Mouse (Mus musculus) MEL (cell line): ENCODE measurements around the gene St6galnac3. TPM values are rescaled to one million over a fixed set of nuclear protein-coding genes. Genes with fewer than 3 reads are reported as not detected.

Experiments used
- DNase-seq: peaks from one replicate; pipeline ENCODE4 v3.0.0; 2011; ENCODE audit warnings: low read depth, low spot score
- H3K27ac ChIP-seq: 2 replicates; pipeline ENCODE4 v1.5.1; 2012; ENCODE audit warnings: low read depth, mild to moderate bottlenecking, control low read depth, low read length, moderate library complexity; ENCODE audit not compliant: control insufficient read depth
- H3K27me3 ChIP-seq, 2 experiments: fragments of 150-350 bp in 1 of 2; sonication (generic) in 1 of 2; 2 replicates each; pipeline ENCODE4 v1.6.1; 2012; ENCODE audit warnings: low read length in 2 of 2, mild to moderate bottlenecking in 2 of 2, improper control_type of control experiment in 1 of 2, moderate library complexity in 1 of 2; ENCODE audit not compliant: insufficient read depth in 2 of 2, control insufficient read depth in 1 of 2
- H3K36me3 ChIP-seq, 2 experiments: 2 replicates each; pipeline ENCODE4 v1.6.1; 2012 to 2014; ENCODE audit warnings: low read length in 2 of 2, improper control_type of control experiment in 1 of 2, inconsistent platforms in 1 of 2, mild to moderate bottlenecking in 1 of 2; ENCODE audit not compliant: insufficient read depth in 2 of 2, control insufficient read depth in 1 of 2
- H3K4me1 ChIP-seq, 2 experiments: fragments of 150-350 bp in 1 of 2; sonication (generic) in 1 of 2; 2 replicates each; pipeline ENCODE4 v1.6.1; 2012; ENCODE audit warnings: low read length in 2 of 2, improper control_type of control experiment in 1 of 2, mild to moderate bottlenecking in 1 of 2; ENCODE audit not compliant: insufficient read depth in 2 of 2, control insufficient read depth in 1 of 2
- H3K4me3 ChIP-seq, 2 experiments: fragments of 150-350 bp in 1 of 2; sonication (generic) in 1 of 2; 2 replicates each; pipeline ENCODE4 v1.5.1; 2012; ENCODE audit warnings: low read depth in 2 of 2, low read length in 2 of 2, mild to moderate bottlenecking in 2 of 2, moderate library complexity in 2 of 2, control low read depth in 1 of 2, improper control_type of control experiment in 1 of 2; ENCODE audit not compliant: control insufficient read depth in 1 of 2, insufficient read depth in 1 of 2
- H3K79me2 ChIP-seq: 2 replicates; pipeline ENCODE4 v1.6.1; 2012; ENCODE audit warnings: mild to moderate bottlenecking, low read length, moderate library complexity; ENCODE audit not compliant: control insufficient read depth, poor library complexity, insufficient read depth
- H3K9ac ChIP-seq: 2 replicates; pipeline ENCODE4 v1.6.1; 2012; ENCODE audit warnings: low read depth, mild to moderate bottlenecking, control low read depth, low read length, moderate library complexity; ENCODE audit not compliant: control insufficient read depth, poor library complexity, severe bottlenecking
- H3K9me3 ChIP-seq: fragments of 150-350 bp; sonication (generic); replicated peaks from 2 replicates; pipeline ENCODE4 v1.6.1; 2012; ENCODE audit warnings: mild to moderate bottlenecking, low read length, improper control_type of control experiment, moderate library complexity; ENCODE audit not compliant: insufficient read depth
- BHLHE40 ChIP-seq: IDR thresholded peaks from 2 replicates; pipeline ENCODE4 v1.6.1; 2012; ENCODE audit warnings: low read depth, mild to moderate bottlenecking, inconsistent platforms, low read length, improper control_type of control experiment, borderline replicate concordance
- CHD1 ChIP-seq: IDR thresholded peaks from 2 replicates; pipeline ENCODE4 v1.6.1; 2012; ENCODE audit warnings: low read depth, mild to moderate bottlenecking, inconsistent platforms, low read length, improper control_type of control experiment
- EP300 ChIP-seq, 2 experiments: IDR thresholded peaks; 2 replicates each; pipeline ENCODE4 v1.6.1; 2011; ENCODE audit warnings: improper control_type of control experiment in 2 of 2, low read length in 2 of 2, low read depth in 1 of 2, mild to moderate bottlenecking in 1 of 2
- GABPA ChIP-seq: IDR thresholded peaks from 2 replicates; pipeline ENCODE4 v1.6.1; 2012; ENCODE audit warnings: low read depth, mild to moderate bottlenecking, inconsistent platforms, low read length, improper control_type of control experiment, moderate library complexity
- KAT2A ChIP-seq: conservative IDR thresholded peaks from 2 replicates; pipeline ENCODE4 v1.6.1; 2012; ENCODE audit warnings: low read depth, low read length, improper control_type of control experiment, inconsistent platforms
- MAFK ChIP-seq: IDR thresholded peaks from 2 replicates; pipeline ENCODE4 v1.6.1; 2011; ENCODE audit warnings: low read depth, mild to moderate bottlenecking, low read length, improper control_type of control experiment, borderline replicate concordance
- MAX ChIP-seq: IDR thresholded peaks from 2 replicates; pipeline ENCODE4 v1.6.1; 2011; ENCODE audit warnings: low read length, improper control_type of control experiment
- MXI1 ChIP-seq: IDR thresholded peaks from 2 replicates; pipeline ENCODE4 v1.6.1; 2011; ENCODE audit warnings: mild to moderate bottlenecking, low read depth, low read length, improper control_type of control experiment
- MYB ChIP-seq: IDR thresholded peaks from 2 replicates; pipeline ENCODE4 v1.6.1; 2011; ENCODE audit warnings: mild to moderate bottlenecking, low read depth, low read length, improper control_type of control experiment
- MYC ChIP-seq: IDR thresholded peaks from 2 replicates; pipeline ENCODE4 v1.6.1; 2011; ENCODE audit warnings: low read depth, mild to moderate bottlenecking, low read length, improper control_type of control experiment, moderate library complexity
- POLR2A ChIP-seq, 2 experiments: IDR thresholded peaks; 2 replicates each; pipeline ENCODE4 v1.6.1; 2011 to 2012; ENCODE audit warnings: low read length in 2 of 2, mild to moderate bottlenecking in 2 of 2, control low read depth in 1 of 2, improper control_type of control experiment in 1 of 2, low read depth in 1 of 2, moderate library complexity in 1 of 2; ENCODE audit not compliant: control insufficient read depth in 1 of 2, insufficient read depth in 1 of 2, poor library complexity in 1 of 2
- SIN3A ChIP-seq: IDR thresholded peaks from 2 replicates; pipeline ENCODE4 v1.6.1; 2012; ENCODE audit warnings: low read length, improper control_type of control experiment, inconsistent platforms
- UBTF ChIP-seq: IDR thresholded peaks from 2 replicates; pipeline ENCODE4 v1.6.1; 2012; ENCODE audit warnings: low read depth, mild to moderate bottlenecking, inconsistent platforms, low read length, improper control_type of control experiment, moderate library complexity, borderline replicate concordance; ENCODE audit not compliant: insufficient read depth
- ZKSCAN1 ChIP-seq: IDR thresholded peaks from 2 replicates; pipeline ENCODE4 v1.6.1; 2012; ENCODE audit warnings: low read depth, mild to moderate bottlenecking, inconsistent platforms, low read length, improper control_type of control experiment, moderate library complexity
- ZMIZ1 ChIP-seq: IDR thresholded peaks from 2 replicates; pipeline ENCODE4 v1.6.1; 2012; ENCODE audit warnings: low read depth, mild to moderate bottlenecking, inconsistent platforms, low read length, improper control_type of control experiment, moderate library complexity
- ZNF384 ChIP-seq: IDR thresholded peaks from 2 replicates; pipeline ENCODE4 v1.6.1; 2012; ENCODE audit warnings: low read depth, mild to moderate bottlenecking, inconsistent platforms, low read length, improper control_type of control experiment
- polyA plus RNA-seq, 2 experiments: library from polyadenylated mRNA; stranded (reverse) in 1 of 2; unstranded in 1 of 2; fragments of >175 nt in 1 of 2; fragments of >200 nt in 1 of 2; gene quantifications; 2 replicates each; pipeline versions ENCODE4 v1.2.1 to v1.2.4; 2012; ENCODE audit warnings: low replicate concordance in 2 of 2, low read depth in 1 of 2; ENCODE audit not compliant: insufficient read length in 2 of 2, insufficient read depth in 1 of 2, missing spikeins in 1 of 2
- total RNA-seq: library from RNA; depleted of rRNA; stranded (reverse); fragments of 300-350 nt; gene quantifications from 2 replicates; pipeline ENCODE4 v1.2.3, GENCODE M21; 2012

The St6galnac3 gene
- total and polyA plus RNA-seq, 3 experiments: 7.8 to 11.4 TPM; not detected in 1

DNA sequence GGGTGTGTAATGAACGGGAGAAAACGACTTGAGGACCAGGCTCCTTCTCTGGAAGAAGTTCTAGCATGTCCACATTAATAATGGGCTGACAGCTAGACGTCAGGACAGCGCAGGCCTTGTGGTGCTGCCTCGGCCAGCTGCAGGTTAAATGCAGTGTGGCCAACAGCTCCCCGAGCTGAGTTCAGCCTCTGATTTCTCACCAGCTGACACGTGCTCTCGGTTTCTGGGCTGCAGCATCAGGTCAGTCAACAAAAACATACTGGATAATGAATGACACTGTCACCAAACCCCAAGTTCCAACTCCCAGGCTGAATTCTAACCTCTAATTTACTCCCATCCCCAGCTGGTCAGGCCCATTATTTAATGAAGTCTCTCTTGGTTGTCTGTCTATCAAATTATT, 295.1 kb downstream of the St6galnac3 start:
- Histone ChIP-seq H3K4me1 (no peaks in the 10 kb centered on the region), H3K27ac (no peak overlapping the region), H3K9me3 (no peaks in the 10 kb centered on the region), H3K9ac (no peak overlapping the region), H3K79me2 (no peaks in the 10 kb centered on the region), H3K36me3 (no peaks in the 10 kb centered on the region), H3K27me3 (no peaks in the 10 kb centered on the region), H3K4me3 (no peak overlapping the region)
- no peak for DNase-seq
- TF ChIP-seq MYB (no peak), MYC (no peak), ZMIZ1 (no peak), EP300 (IDR thresholded peaks at IDR 0.05; ENCODE audit: low read depth in 1 of 2, low read length in 2 of 2) (no peak), ZNF384 (no peak), GABPA (no peak), MAX (no peak), CHD1 (no peak), SIN3A (no peak), MAFK (no peak), KAT2A (no peak), BHLHE40 (no peak)

- no peak for DNase-seq
- TF ChIP-seq ZMIZ1 (no peak), MXI1 (no peak), ZKSCAN1 (no peak), UBTF (no peak), MYB (no peak), EP300 (IDR thresholded peaks at IDR 0.05; ENCODE audit: low read depth in 1 of 2, low read length in 2 of 2) (no peak), POLR2A (IDR thresholded peaks at IDR 0.05; ENCODE audit: control insufficient read depth in 1 of 2, insufficient read depth in 1 of 2, low read depth in 1 of 2, low read length in 2 of 2, poor library complexity in 1 of 2) (no peak)
- TF ChIP-seq, all 39 proteins: peak for 0
- no peak overlapping the region for H3K27ac ChIP-seq
- H3K4me3 ChIP-seq: no peak overlapping the region
- H3K36me3 ChIP-seq: peaks cover 0 to 2% of the 10 kb centered on the region in 2 experiments; a peak in 2 of 4 replicates
- no peak overlapping the region for H3K9ac ChIP-seq
- no peaks in the 10 kb centered on the region for H3K79me2 ChIP-seq
- no peaks in the 10 kb centered on the region for H3K9me3 ChIP-seq
- H3K4me1 ChIP-seq: no peaks in the 10 kb centered on the region; a peak in 1 of 4 replicates
- H3K27me3 ChIP-seq: no peaks in the 10 kb centered on the region
Observed at GRCm38 (mm10) chr3:153421918-153422290, 303.1 kb downstream of the St6galnac3 start.
